Mouse (Mus musculus) liver, postnatal 0 days (tissue): Measurements from ENCODE around the gene Btbd9.

Experiments
- CTCF ChIP-seq: sonication (generic); IDR thresholded peaks from 2 replicates; pipeline ENCODE4 v1.5.1; 2016; ENCODE audit warnings: antibody characterized with exemption, low read depth
- EP300 ChIP-seq: IDR thresholded peaks from 2 replicates; pipeline ENCODE4 v1.6.1; 2016; ENCODE audit warnings: antibody characterized with exemption, low read depth, mild to moderate bottlenecking

DNA sequence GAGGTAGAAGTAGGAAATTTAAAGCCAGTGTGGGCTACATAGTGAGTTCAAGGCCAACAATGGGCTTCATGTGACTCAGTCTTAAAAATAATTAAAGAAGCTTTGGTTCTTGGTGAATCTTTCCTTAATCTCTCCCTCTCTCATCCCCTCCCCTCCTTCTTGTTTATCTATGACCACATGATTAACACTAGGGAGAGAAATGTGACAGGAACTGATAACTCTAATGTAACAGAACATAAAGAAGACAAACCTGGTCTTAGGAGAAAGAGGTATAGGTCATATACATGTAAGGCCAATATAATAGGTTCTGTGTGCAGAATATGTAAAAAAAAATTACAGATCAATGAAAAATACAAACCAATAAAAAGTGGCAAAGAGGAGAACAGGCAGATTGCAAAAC lies 37.1 kb upstream of the Btbd9 start:
- no peak for TF ChIP-seq CTCF
- TF ChIP-seq EP300: peak; percentile 92
